Mouse (Mus musculus) spleen, postnatal 4 days (tissue): ENCODE data around the gene St3gal4.

ENCODE experiments used
- DNase-seq, 2 experiments: peaks; one replicate each; pipeline ENCODE4 v3.0.0; 2022; ENCODE audit warnings: low spot score in 2 of 2

Gene St3gal4

DNA sequence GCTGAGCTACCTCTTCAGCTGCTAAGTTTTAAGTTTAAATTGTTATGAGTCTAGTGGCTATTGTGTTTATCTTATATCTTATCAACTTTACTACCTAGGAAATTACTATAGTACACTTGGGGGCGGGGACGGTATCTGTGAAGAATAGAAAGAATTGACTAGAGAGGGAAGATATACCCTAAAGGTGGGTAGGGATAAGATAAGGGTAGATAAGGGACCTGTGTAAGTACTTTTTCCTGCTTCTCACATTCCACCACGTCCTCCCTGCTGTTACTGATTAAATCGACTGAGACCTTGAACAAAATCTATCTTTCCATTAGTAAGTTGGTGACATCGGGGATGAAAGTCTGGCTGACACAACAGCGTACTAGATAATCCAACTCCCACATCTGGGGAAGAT, 70.6 kb downstream of the St3gal4 start:
- DNase-seq, result peak in 1 of 2 experiments; percentile 34

DNA sequence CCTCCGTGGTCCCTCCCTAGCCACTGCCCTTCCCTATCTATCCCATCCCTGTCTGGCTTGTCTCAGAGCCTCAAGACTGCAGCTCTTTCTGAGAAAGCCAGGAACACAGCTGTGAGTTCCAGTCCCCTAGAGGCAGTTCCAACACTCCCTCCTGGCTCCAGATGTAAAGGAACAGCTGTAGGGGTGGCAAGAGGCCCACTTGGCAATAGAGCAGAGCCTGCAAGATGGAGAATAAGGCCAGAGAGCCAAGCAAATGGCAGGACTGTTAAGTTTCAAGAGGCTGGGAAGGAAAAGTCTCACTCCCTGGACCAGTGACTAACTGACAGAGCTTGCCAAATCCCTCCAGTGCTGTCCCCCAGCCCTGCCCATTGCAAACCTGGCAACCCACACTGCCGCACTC, 73.3 kb downstream of the St3gal4 start:
- DNase-seq, result no peak

DNA sequence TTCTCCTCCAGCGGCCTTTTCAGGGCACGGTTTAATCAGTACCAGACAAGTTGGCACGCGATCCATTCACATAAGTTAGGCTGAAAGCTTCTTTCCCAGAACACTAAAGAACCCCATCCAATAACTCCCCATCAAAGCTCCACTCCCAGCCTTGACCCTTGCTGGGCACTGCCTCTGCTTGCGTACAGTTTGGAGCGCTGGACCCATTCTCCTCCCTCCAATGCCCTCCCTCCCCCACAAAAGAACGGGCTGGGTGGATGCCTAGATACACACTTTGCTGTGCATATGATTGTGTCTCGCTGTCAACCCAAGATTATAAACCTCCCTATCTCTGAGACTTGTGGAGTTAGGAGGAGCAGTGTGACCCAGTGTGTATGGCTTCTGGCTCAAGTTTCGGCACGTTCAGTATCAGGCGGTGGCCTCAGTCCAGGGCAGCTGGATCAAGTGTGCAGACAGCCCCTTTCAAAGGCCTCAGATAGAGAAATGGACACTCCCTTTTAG, 74.0 kb downstream of the St3gal4 start:
- no peak for DNase-seq

DNA sequence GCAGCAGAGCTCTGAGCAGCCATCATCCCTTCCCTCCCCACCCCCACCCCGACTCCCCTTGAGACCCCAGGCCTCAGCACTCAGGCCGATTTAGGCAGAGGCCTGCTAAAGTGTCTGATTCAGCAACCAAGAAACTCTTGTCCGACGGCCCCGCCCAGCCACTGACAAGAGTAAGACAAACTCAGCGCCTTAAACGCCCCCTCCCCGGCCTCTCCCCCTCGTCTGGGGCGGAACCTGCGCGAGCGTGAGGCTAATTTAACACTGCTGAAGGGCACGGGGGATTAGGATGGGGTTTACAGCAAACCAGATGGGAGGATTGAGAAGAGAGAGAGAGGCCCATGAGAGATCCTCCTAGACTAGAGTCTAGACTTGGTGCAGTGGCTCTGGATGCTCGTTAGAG, 74.6 kb downstream of the St3gal4 start:
- DNase-seq, result no peak

DNA sequence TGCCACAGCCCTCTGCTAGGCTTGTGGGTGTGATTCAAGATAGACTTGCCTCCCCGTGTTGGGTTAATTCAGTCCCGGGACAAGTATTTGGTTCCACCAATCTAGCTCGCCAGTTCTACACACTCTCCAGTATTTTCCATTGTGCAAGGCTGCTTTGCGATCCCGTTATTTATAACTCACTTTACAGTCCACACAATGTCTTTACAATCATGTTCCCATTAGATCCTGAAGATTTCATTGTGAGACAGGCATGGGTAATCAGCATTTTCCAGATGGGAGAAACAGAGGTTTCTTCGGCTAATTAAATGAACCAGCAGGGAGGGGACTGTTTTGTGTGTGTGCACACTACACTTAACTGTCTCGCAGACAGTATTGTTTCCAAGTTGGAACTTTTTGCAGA, 75.4 kb downstream of the St3gal4 start:
- DNase-seq, result no peak

DNA sequence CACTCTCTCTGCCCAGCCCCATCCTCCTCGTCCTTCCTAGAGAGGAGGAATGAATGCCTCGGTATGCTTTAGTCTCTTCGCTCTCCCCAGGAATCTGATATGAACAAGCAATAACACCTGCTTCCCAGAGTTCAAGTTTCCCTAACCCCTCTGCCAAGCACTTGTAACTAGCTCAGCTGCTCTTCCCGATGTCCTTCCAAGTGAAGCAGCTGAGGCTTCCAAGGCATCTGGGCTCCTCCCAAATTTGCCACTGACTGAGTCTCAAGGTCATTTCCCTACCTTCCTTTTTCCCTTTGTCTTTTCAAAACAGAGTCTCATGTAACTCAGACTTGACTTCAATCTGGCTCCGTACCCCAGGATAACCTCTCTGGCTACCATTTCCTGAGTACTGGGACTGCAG, 77.6 kb downstream of the St3gal4 start:
- DNase-seq, result no peak

DNA sequence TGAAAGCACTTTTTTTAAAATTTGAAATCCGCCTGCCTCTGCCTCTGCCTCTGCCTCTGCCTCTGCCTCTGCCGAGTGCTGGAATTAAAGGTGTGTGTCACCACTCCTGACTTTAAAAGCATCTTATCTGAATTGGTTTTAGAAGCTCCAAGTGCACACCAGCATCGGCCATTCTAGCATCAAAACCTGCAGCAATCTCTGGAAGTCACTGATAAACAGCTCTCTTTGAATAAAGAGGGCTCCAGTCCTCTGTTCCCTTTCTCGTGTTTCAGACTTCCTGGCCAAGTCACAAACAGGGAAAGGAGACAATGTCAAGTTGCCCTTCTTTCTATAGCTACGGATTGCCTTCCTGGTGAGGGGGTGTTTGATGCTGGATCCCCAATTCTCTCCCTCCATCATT, 79.2 kb downstream of the St3gal4 start:
- no peak for DNase-seq

DNA sequence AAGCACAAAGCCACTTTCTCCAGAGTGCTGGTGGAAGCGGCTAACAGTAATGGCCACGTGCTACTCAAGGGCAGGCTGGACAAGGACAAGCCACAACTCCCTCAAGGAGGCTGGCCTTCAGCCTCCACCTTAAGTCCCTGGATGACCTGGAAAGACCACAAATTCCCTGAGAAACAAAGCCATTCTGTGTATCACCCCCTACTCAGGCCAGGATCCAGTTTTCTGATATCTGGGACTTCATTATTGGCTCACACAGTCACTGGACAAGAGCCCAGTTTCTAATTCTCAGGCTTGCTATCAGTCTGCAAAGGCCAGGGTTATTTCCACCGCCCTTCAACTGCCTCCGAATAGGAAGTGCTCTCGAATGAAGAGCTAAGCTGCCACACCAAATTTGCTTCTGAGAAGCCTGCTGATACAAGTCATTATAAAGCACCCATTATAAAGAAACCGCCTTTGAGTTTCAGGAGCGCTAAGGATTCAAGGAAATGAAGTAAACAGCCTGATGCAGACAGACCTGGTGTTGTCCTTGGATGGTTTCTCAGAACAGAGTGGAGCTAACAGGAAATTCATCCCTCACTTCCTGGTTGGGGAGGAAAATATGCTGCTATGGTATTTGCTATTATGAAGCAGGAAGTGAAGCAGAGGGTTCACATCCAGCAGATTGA, 80.0 kb downstream of the St3gal4 start:
- DNase-seq, result no peak

DNA sequence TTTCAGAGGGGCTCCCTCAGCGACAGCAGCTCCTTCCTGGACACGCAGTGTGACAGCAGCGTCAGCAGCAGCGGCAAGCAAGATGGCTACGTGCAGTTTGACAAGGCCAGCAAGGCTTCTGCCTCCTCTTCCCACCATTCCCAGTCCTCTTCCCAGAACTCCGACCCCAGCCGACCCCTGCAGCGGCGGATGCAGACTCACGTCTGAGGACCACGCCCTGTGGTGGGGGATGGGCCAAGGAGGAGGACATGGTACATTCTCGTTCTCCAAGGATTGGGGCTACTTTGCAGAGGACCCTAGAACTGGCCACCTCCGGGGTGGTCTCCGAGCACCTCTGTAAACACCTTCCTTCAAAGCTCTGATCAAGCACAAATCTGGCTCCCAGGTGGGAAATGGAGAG, 84.0 kb downstream of the St3gal4 start:
- no peak for DNase-seq

DNA sequence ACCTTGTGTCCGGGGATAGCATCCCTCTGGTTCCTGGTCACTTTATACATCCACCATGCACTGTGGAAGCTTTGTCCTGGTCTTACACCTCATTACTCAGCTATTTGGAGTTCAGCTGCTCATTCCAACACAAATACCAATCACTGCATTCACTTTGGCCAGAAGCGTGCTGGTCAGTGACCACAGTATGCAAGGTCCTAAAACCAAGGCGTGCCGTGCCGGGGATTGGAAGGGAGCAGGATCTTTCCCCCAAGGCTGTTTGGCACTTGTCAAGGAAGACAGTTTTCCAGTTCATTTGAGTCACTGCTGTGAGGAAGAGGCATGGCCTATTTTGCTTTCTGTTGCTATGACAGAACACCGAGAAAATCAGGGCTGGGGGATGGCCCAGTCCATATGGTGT, 86.6 kb downstream of the St3gal4 start:
- DNase-seq, result no peak

DNA sequence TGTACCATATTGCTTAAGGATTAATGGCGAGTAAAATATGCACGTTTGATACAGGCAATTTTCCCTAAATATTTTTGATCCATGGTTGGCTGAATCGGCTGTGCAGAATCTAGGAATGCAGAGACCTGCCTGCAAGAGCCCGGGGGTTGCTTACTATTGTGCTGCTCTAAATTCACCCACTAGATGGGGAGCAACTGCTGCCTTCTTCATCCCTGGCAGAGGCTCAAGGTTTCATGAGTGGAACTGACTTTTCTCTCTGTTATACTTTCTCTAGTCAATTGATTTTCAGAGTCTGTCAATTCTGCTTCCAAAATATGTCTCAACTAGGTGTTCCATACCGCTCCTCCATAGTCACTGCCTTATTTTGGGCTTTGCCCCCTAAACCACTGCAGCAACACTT, 88.2 kb downstream of the St3gal4 start:
- DNase-seq, result no peak

DNA sequence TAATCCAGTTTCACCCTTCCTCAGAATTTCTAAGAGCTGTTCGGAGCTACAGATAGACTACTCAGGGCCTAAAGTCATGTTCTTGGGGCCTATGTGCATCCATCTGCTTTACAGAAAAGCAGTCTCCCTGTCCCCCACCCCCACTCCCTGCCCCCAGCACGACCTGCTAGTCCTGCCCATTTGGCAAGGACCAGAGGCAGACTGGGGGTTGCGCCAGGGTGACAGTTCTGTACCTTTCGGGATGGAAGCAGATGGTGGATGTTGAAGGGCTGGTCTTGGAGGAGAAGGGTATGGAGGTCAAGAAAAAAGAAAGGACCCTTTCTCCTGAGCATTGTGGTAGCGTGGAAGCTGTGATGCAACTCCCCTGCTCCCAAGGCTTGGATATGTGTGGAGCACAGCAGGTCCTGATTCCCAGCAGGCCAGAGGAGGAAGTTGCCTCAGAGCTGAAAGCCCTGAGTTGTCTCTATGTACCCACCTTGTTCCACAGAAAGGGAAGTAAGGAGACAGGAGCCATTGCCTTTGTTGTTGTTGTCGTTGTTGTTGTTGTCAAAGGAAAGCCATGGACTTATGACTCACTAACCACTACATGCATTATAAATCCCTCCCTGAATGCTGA, 91.6 kb downstream of the St3gal4 start:
- no peak for DNase-seq

DNA sequence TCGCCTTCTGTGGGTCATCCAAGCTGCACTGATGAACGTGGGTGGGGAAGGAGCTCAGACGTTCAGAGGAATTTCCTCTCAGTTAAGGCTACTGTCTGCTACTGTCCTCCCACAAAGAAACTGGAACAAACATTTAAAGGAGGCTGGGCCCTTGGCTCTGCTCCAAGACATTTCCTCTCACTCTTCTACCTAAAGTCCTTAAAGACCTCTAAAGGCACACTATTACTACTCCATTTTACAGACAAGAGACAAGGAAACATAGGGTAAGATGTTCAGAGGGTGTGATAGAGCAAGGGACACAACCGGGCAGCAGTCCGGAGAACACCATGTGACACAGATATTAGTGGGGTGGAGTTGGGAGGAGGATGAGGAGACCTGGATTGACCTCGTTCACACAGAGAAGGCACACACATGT, 92.2 kb downstream of the St3gal4 start:
- no peak for DNase-seq

DNA sequence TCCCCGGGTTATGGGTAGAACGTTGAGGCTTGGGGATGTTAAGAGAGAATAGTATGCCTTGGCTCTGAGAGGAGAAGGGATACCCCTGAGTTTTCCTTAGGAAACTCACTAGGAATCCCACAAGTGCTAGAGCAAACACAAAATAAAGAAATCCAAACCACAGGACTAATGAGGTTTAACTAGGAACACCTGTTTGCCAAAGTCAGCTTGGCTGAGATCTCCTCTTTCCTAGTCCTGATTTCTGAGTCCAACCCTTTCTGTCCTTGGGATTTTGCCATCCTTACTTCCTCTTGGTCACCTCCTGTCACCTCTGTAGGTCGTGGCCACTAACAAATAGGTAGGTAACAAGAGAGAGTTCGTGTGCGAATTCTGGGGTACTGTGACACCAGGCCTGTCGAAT, 92.8 kb downstream of the St3gal4 start:
- no peak for DNase-seq

DNA sequence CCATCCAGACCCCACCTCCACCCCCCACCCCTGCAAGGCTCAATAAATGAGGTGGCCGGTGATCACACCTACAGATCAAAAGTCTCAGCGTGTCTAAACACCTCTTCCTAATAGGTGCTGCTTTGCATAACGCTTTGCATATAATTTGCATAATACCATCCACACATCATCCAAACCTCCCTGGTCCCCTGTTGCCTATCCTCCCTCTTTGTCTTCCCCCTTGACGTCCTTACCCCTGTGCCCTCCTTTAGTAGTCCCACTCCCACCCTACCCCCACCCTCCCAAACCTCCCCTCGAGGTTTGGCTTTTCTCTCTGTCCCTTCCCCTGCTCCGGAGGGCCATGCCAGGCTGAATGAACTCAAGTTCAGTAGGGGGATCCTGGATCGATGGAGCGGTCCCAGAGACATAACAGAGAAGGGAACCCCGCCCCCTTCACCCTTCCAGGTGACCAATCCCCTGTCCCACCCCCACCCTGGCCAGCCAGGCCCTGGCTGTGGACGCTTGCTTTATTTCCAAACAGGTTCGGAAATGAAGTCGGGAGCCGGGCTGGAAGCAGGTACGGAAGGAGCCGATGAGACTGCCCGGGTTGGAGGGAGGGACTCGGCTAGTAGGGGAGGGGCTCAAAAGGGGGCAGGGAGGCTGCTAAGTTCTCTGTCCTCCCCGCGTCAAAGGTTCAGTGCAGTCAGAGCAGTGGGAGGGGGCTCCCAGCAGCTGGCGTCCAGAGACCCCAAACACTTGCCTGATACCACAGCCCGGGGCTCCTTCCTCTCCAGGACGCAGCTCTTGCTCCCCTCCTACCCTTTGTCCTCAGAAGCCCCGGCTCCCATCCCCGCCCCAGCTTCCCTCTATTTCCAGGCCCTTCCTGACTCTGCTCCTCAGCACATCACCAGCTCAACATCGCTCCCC, 94.2 kb downstream of the St3gal4 start:
- DNase-seq, result no peak

DNA sequence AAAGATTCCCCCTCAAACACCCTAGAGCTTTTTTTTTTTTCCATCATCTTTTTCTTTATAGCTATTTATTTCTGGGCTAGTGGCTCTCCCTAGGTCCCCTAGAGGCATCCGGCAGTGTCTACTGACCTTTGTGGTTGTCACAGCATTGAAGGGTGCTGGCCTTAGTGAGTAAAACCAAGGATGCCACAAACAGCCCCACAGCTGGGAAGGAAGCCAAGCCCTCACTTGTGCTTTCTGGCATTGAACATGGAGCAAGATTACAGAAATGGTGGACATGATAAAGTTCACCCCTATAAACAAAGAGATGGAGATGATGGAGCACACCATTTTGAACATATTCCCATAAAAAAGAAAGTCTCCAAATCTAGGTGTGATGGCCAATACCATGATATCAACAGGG, 97.3 kb downstream of the St3gal4 start:
- DNase-seq, result no peak

DNA sequence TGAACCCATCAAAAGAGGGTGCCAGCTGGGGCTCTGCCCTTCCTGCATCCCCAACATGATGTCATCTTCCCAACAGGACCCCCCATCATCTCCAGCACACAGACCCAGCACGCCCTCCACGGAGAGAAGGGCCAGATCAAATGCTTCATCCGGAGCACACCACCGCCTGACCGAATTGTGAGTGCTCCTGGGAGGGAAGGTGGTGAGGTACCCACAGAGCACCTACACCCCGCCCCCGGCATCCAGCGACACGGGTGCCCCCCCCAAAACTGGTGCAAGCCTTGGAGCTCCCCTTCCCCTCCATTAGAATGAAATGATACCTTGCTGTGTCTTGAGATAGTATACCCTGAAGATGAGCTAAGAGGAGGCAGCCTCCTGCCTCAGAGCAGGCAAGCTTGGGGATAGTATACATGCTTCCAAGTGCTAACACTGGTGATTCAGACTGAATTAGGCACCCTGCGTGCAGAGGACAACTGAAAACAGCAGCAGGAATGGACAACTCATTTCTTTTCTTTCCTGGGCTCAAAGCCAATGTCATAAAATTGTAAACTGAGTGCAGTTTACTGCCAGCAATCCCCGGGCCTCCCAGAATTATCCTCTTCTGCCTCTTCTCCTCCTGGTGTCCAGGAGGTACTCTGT, 98.9 kb downstream of the St3gal4 start:
- DNase-seq, result no peak

DNA sequence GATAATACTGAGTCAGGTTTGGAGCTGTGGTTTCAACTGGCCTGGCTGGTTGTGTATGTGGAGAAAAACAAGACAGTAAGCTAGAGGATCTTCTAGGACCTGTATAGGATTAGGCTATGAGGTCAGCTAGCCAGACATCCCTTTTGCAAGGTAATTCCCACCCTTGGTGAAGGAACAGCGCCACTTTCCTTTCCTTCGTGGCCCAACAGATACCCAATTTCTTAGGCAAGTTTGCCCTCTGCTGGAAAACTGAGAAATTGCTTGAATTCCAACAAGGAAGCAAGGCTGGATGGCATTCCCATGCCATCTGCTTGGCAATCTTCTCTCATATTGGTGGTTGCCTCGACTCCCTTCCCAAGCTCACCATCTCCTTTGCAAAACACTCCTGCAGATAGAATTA, 99.7 kb downstream of the St3gal4 start:
- DNase-seq, result no peak

DNA sequence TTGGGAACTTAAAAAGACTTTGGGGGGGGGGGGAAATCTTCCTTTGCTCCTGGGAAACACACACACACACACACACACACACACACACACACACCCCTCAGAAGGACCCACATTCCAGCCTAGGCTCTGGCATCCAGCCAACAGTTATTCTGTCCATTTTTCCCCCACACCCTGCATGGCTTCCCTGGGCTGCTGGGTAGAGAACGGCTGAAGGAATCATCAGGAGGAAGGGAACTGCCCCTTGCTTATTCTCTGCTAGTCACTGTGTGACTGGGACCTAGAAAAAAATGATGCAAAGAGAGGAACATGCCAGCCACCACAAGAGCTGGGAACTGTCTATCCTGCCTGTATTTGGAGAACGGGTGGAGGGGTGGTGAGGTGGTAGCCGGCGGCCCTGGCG, 101.0 kb downstream of the St3gal4 start:
- no peak for DNase-seq

DNA sequence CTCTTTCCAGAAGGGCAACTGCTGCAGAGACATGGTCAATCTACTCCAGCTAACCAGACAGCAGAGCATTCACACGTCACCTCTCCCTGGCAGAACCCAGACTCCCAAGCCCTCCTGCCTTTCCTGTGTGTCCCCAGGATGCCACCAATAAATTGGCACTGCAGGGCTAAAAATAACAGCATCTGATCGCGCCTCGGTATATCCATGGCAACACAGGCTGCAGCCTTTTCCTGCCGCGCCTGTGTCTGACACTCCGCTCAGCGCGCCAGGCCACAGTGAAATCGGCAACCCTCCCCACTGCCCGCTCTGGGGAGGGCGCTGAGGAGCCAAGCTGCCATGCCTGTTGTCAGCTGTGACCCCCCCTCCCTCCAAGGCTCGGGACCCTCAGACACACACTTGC, 101.5 kb downstream of the St3gal4 start:
- DNase-seq, result no peak

DNA sequence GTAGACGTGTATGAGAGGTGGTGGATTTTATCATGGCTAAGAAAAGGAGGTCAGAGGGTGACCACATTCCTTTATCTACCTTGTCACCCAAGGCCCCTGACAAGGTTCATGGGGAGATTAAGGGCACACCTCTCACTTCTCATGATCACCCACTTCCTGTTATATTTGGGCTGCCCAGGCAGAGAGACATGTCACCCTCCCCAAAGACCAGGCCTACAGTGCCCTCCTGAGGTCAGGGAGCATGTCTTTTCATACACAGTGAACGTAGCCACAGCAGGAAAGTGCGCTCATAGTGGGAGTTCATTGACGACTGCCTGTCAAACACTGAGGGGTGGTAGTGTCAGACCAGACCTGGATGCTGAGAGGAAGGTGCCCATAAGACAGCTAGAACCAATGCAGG, 102.3 kb downstream of the St3gal4 start:
- peak in 1 of 2 experiments; percentile 25 for DNase-seq

DNA sequence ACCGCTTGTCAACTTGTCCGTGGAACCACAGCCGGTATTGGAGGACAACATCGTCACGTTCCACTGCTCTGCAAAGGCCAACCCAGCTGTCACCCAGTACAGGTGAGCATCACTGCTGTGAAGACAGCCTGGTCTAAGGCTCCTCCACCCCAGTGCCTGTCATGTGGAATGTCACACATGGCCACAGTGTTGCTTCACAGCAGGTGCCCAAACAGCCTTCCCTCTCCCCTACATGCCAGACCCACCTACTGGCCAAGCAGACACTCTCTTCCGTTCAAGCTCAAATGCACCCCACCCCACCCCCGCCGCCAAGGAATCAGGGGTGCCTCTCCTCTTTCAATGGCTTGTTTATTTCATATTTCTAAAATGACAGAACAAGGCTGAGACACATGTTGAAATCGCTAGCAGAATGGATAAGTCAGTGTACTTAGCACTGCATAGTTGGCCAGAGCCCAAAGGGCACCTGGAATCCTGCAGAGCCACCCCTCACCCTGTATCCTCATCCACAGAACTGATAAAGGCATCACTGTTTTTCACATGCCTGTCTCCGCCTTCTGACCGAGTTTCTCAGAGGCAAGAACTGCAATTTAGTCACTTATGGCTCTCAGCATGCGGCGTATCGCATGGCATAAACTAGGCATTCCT, 111.2 kb downstream of the St3gal4 start:
- DNase-seq, result no peak
